1 mouse cellular context compared by ENCODE assay signal in the genomic region with DNA sequence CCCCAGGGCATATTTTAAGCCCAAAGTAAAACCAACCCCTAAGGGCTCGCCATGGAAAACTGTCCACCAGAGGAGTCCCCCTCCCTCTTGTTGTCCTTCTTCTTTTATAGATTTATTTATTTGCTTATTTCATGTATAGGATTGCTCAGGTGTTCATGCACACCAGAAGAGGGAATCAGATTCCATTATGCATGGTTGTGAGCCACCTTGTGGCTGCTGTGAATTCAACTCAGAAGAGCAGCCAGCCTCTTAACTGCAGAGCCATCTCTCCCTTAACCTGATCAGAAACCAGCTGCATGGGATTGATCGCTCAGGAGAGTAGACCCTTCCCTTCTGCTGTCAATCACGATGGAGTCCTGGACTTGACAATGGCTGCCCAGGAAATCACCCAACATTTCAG.
TF ChIP-seq lines count a peak whose summit lies in the region.

No protein-coding gene starts in this region.

TF ChIP-seq in CH12.LX, 34 proteins besides CTCF, POLR2A, EP300 and RAD21:
- TF ChIP-seq BHLHE40 (IDR thresholded peaks at IDR 0.05; ENCODE audit: low read depth, low read length), result no peak
- TF ChIP-seq SMC3 (IDR thresholded peaks at IDR 0.05; ENCODE audit: low read depth, low read length), result peak; percentile 58
- TF ChIP-seq NELFE (IDR thresholded peaks at IDR 0.05; ENCODE audit: low read depth, low read length), result no peak
- no peak for TF ChIP-seq MAFK (IDR thresholded peaks at IDR 0.05; ENCODE audit: insufficient replicate concordance, low read length)
- no peak for TF ChIP-seq ETS1 (conservative IDR thresholded peaks at IDR 0.05; ENCODE audit: low read depth, low read length)
- TF ChIP-seq RCOR1 (conservative IDR thresholded peaks at IDR 0.05; ENCODE audit: low read depth, low read length), result no peak
